In the genomic region with DNA sequence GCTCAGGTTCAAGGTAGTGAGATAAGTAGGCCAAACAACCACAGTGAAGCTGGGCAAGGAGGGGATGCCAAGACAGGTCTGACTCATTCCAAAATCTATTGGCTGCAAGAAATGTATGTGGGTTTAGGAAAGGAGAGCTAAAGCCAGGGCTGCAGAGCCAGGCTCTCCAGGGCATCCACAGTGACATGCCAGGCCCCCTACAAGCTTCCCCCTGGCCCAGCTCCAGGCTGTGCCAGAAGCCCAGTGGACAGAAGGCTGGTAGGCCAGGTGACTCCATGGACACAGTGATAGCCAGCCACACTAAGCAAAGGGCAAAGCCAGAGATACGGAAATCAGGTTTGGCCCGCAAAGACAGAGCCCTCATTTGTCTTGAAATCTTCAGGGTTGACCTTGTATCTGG, we compare ENCODE assay signal across 21 mouse cellular contexts. TPM values are rescaled to one million over a fixed set of nuclear protein-coding genes. Genes with fewer than 3 reads are reported as not detected.
A peak's percentile ranks its signal among the peaks of the same experiment; 100 is the strongest.
DNase-seq lines count a peak whose midpoint lies in the region.
"Had no signal": no experiment of that assay in that cellular context is flagged by ENCODE, and none has a peak within 500 bp of the region (broad histone marks: within the 10 kb centered on the region; RNA-seq: fewer than 3 reads in every experiment).

No protein-coding gene starts in this region.

- peak; percentile 43 for DNase-seq in left cerebral cortex, postnatal 4 days
- DNase-seq in left cerebral cortex, adult 18-20 months (ENCODE audit: low spot score in 2 of 2), result no peak
- DNase-seq in cerebellum, adult 18-20 months, result peak; percentile 95 to 96
- DNase-seq in cerebellum, postnatal 10 days, result peak; percentile 96 to 97
- no peak for DNase-seq in lung, postnatal 10 days
- no peak for DNase-seq in lung, adult 18-20 months
- DNase-seq in left cerebral cortex, adult 11 months (ENCODE audit: low spot score), result no peak
- DNase-seq: adrenal gland, postnatal 10 days; B cell, adult 2 months; embryo, embryonic 11 days; gastrocnemius, adult 2 months; heart, adult 2 months; heart, postnatal 14 days; kidney, adult 11 months; kidney, postnatal 14 days; layer of hippocampus, adult 9-11 months; liver, postnatal 0 days; retina, postnatal 1 day; right cerebral cortex, postnatal 25 days; thymus, postnatal 14 days had no signal

- intact Hi-C loops in left cerebral cortex, postnatal 4 days (cut with DNase I), result no loop called here

RNA-seq across cellular contexts. Expression of gene Fat2, which starts 20.5 kb away (rescaled TPM):
- total RNA-seq in left cerebral cortex, postnatal 4 days (2021), result under 1 TPM; 0.70 to 0.86 TPM
- total RNA-seq in left cerebral cortex, adult 18-20 months (2021), result under 1 TPM; 0.26 to 0.28 TPM
- total RNA-seq: megakaryocyte-erythroid progenitor cell, adult 5-6 weeks had no signal

Comparison
In these comparisons a context has a peak if more than half of its experiments do, and no peak if none do; other contexts are left out.
1. DNase-seq: peak in left cerebral cortex, postnatal 4 days (single experiment), cerebellum, adult 18-20 months (2 of 2) and cerebellum, postnatal 10 days (2 of 2); none in left cerebral cortex, adult 18-20 months (0 of 2), lung, postnatal 10 days (single experiment), lung, adult 18-20 months (0 of 2) and left cerebral cortex, adult 11 months (single experiment).